Mouse (Mus musculus) thymus, adult 18-20 months (tissue): ENCODE measurements around the gene Cyp2b13.
"Not testable (repeated sequence)": the region's sequence is repeated elsewhere in the genome, so short reads cannot be mapped to it uniquely, and the experiment has no call there.

Experiments used
- DNase-seq, 2 experiments: peaks; one replicate each; pipeline ENCODE4 v3.0.0; 2022; ENCODE audit warnings: mixed read lengths in 2 of 2

Gene Cyp2b13

GRCm38 (mm10) chr7:26061197-26061596 is at the start of gene Cyp2b13:
Gene Cyp2b13 (plus strand): TSS chr7:26061497.
- DNase-seq: not testable (repeated sequence)

- DNase-seq: not testable (repeated sequence)
Observed at GRCm38 (mm10) chr7:26019814-26020332, 41.4 kb upstream of the Cyp2b13 start.

- DNase-seq: not testable (repeated sequence)
Observed at GRCm38 (mm10) chr7:26054885-26055630, 6.2 kb upstream of the Cyp2b13 start.

- not testable (repeated sequence) for DNase-seq
Observed at GRCm38 (mm10) chr7:26071677-26072076, 10.4 kb downstream of the Cyp2b13 start.

- no peak for DNase-seq
Observed at GRCm38 (mm10) chr7:26082595-26082994, 21.3 kb downstream of the Cyp2b13 start.

- DNase-seq: no peak
Observed at GRCm38 (mm10) chr7:26087391-26087790, 26.1 kb downstream of the Cyp2b13 start.

- DNase-seq: not testable (repeated sequence)
Observed at GRCm38 (mm10) chr7:26088578-26088977, 27.3 kb downstream of the Cyp2b13 start.

GRCm38 (mm10) chr7:26139623-26140022 is 78.3 kb downstream of the Cyp2b13 start:
- DNase-seq: not testable (repeated sequence)

- not testable (repeated sequence) for DNase-seq
Observed at GRCm38 (mm10) chr7:26143657-26144056, 82.4 kb downstream of the Cyp2b13 start.
